Mouse (Mus musculus): Measurements from ENCODE around the gene Frs2. TPM values are rescaled to one million over a fixed set of nuclear protein-coding genes. Genes with fewer than 3 reads are reported as not detected.

Gene Frs2
- polyA plus RNA-seq, 2 experiments, result 8.8 to 9.2 TPM

DNA sequence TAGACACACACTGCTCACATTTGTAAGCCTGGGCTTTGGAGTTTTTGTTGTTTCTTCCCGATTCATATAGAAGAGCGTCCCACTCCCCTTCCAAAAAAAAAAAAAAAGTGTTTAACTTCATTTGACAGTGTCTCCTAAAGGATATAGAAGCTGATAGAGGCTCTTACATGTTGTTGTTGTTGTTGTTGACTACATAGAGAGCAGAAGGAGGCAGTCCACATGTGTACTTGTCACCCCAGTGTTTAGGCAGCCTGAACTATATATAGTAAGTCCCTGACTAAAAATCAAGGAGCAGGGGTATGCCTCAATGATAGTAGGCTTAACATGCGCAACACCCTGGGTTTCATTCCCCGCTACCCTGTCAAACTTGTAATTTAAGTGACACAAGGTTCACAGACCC lies 3.3 kb upstream of the Frs2 start:
- Histone ChIP-seq H3K4me2 (ENCODE audit: low read depth) (no peak overlapping the region), H3K4me1 (replicated peaks; ENCODE audit: control insufficient read depth in 2 of 2, insufficient read depth in 2 of 2, low read length in 1 of 2) (peaks cover 13 to 20% of the 10 kb centered on the region in 2 experiments), H3K27me3 (ENCODE audit: control insufficient read depth, insufficient read depth, low read length) (no peaks in the 10 kb centered on the region), H3K36me3 (replicated peaks; ENCODE audit: control insufficient read depth, insufficient read depth, low read depth) (no peaks in the 10 kb centered on the region), H3K27ac (no peak overlapping the region), H3K4me3 (ENCODE audit: insufficient read depth in 1 of 2, low read depth in 2 of 2, low read length in 2 of 2) (no peak overlapping the region), H3K9me3 (ENCODE audit: control insufficient read depth, low read length) (no peaks in the 10 kb centered on the region), H3K9ac (replicated peaks) (no peak overlapping the region)
- 75% methylated on average over 4 of the region's 4 CpGs for WGBS (ENCODE audit: insufficient replicate concordance)
- ATAC-seq (ENCODE audit: insufficient read depth) (no peak), DNase-seq (ENCODE audit: low read depth in 3 of 3, low spot score in 3 of 3) (no peak)
- no peak for TF ChIP-seq EP300 (IDR thresholded peaks at IDR 0.05; ENCODE audit: low read depth)
- TF ChIP-seq CTCF (IDR thresholded peaks at IDR 0.05; ENCODE audit: low read depth), result no peak

DNA sequence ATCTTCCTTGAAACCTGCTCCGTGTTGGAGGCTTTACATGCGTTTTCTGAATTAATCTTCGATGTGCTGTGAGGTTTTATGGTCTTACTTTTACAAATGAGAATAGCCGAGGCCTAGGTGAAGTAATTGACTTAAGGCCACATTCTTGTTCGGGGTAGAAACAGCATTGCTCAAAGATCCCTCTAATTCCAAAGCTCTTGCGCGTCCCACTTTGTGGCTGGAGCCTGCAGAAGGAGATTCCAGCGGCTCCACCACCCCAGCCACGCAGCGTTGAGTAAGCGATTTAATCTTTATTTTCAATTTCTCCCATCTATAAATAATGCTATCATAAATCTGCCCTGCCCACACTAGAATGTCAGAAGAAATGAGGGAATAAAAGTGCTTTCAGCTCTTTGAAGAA lies 2.9 kb upstream of the Frs2 start:
- H3K9ac ChIP-seq (replicated peaks), result no peak overlapping the region
- H3K36me3 ChIP-seq (replicated peaks; ENCODE audit: control insufficient read depth, insufficient read depth, low read depth), result no peaks in the 10 kb centered on the region
- H3K4me3 ChIP-seq (ENCODE audit: insufficient read depth in 1 of 2, low read depth in 2 of 2, low read length in 2 of 2), result no peak overlapping the region
- peaks cover 17 to 24% of the 10 kb centered on the region in 2 experiments for H3K4me1 ChIP-seq (replicated peaks; ENCODE audit: control insufficient read depth in 2 of 2, insufficient read depth in 2 of 2, low read length in 1 of 2)
- no peak for TF ChIP-seq CTCF (IDR thresholded peaks at IDR 0.05; ENCODE audit: low read depth)
- no peak for TF ChIP-seq EP300 (IDR thresholded peaks at IDR 0.05; ENCODE audit: low read depth)
- DNase-seq (ENCODE audit: low read depth in 3 of 3, low spot score in 3 of 3) (no peak), ATAC-seq (ENCODE audit: insufficient read depth) (no peak)
- no peaks in the 10 kb centered on the region for H3K27me3 ChIP-seq (ENCODE audit: control insufficient read depth, insufficient read depth, low read length)
- H3K4me2 ChIP-seq (ENCODE audit: low read depth), result peak overlapping the region; percentile 43
- 43% methylated on average over 11 of the region's 11 CpGs for WGBS (ENCODE audit: insufficient replicate concordance)
- H3K27ac ChIP-seq, result no peak overlapping the region
- H3K9me3 ChIP-seq (ENCODE audit: control insufficient read depth, low read length), result no peaks in the 10 kb centered on the region

DNA sequence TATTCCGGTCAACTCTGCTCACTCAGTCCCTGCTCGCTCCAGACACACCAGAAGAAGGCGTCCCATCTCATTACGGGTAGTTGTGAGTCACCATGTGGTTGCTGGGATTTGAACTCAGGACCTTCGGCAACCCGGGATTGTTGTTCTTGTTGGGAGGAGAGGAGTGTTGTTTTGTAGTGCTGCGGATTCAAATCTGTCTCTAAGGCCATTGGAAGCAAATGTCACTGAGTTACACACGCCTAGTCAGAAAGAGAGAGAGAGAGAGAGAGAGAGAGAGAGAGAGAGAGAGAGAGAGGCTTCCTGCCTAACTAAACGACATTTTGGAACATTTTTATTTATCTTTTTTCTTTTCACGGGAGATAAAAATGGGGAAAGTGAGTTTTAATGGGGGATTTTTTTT lies 2.4 kb upstream of the Frs2 start:
- 25% methylated on average over 10 of the region's 10 CpGs for WGBS (ENCODE audit: insufficient replicate concordance)
- H3K4me3 ChIP-seq (ENCODE audit: insufficient read depth in 1 of 2, low read depth in 2 of 2, low read length in 2 of 2), result peak overlapping the region; percentile 45 to 97
- no peak for DNase-seq (ENCODE audit: low read depth in 3 of 3, low spot score in 3 of 3)

DNA sequence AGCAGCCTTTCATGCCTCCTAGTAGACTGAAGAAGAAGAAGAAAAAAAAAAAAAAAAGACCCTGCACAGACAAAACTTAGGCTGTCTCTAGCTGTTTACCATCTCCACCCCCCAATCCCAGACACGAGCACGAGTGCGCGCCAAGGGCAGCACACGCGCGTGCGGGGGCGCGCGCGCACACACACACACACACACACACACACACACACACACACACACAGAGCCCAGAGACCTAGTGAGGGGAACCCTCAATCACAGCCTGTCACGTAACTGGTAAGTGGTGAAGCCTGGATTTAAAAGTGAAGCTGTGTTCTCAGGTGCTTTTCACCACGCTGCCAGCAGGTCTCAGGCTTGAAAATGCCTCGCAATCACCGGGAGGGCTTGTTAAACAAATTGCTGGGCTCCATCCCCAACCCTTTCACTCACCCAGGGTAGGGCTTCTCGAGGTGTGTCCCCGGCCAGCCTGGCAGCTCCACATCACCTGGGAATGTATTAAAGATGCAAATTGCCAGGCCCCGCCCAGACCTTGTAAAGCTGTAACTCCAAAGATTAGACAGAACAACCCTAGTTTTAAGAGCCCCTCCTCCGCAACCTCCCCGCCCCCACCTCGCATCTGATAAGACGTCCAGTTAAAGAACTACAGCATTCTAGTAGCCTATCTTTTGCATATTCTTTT lies 1.7 kb upstream of the Frs2 start:
- Histone ChIP-seq H3K9me3 (ENCODE audit: control insufficient read depth, low read length) (no peaks in the 10 kb centered on the region), H3K27me3 (ENCODE audit: control insufficient read depth, insufficient read depth, low read length) (no peaks in the 10 kb centered on the region), H3K4me3 (ENCODE audit: insufficient read depth in 1 of 2, low read depth in 2 of 2, low read length in 2 of 2) (peak overlapping the region; percentile 84 to 97), H3K27ac (peak overlapping the region; percentile 91), H3K9ac (replicated peaks) (peak overlapping the region; percentile 88), H3K36me3 (replicated peaks; ENCODE audit: control insufficient read depth, insufficient read depth, low read depth) (no peaks in the 10 kb centered on the region), H3K4me2 (ENCODE audit: low read depth) (peak overlapping the region; percentile 82), H3K4me1 (replicated peaks; ENCODE audit: control insufficient read depth in 2 of 2, insufficient read depth in 2 of 2, low read length in 1 of 2) (peaks cover 27 to 36% of the 10 kb centered on the region in 2 experiments)
- peak; percentile 63 for ATAC-seq (ENCODE audit: insufficient read depth)
- DNase-seq (ENCODE audit: low read depth in 3 of 3, low spot score in 3 of 3), result peak; percentile 78 to 88 (median 87)
- TF ChIP-seq EP300 (IDR thresholded peaks at IDR 0.05; ENCODE audit: low read depth) (peak; percentile 40), CTCF (IDR thresholded peaks at IDR 0.05; ENCODE audit: low read depth) (peak; percentile 31)
- 1% methylated on average over 23 of the region's 23 CpGs for WGBS (ENCODE audit: insufficient replicate concordance)

More for the DNA sequence above, 2.4 kb upstream of the Frs2 start:
- no peak for ATAC-seq (ENCODE audit: insufficient read depth)
- Histone ChIP-seq H3K9me3 (ENCODE audit: control insufficient read depth, low read length) (no peaks in the 10 kb centered on the region), H3K27ac (peak overlapping the region; percentile 91), H3K9ac (replicated peaks) (peak overlapping the region; percentile 88), H3K36me3 (replicated peaks; ENCODE audit: control insufficient read depth, insufficient read depth, low read depth) (no peaks in the 10 kb centered on the region), H3K4me1 (replicated peaks; ENCODE audit: control insufficient read depth in 2 of 2, insufficient read depth in 2 of 2, low read length in 1 of 2) (peaks cover 20 to 29% of the 10 kb centered on the region in 2 experiments), H3K4me2 (ENCODE audit: low read depth) (peak overlapping the region; percentile 82), H3K27me3 (ENCODE audit: control insufficient read depth, insufficient read depth, low read length) (no peaks in the 10 kb centered on the region)
- TF ChIP-seq EP300 (IDR thresholded peaks at IDR 0.05; ENCODE audit: low read depth), result no peak
- peak; percentile 27; the same call in 1 of the 2 replicates for TF ChIP-seq CTCF (IDR thresholded peaks at IDR 0.05; ENCODE audit: low read depth)

DNA sequence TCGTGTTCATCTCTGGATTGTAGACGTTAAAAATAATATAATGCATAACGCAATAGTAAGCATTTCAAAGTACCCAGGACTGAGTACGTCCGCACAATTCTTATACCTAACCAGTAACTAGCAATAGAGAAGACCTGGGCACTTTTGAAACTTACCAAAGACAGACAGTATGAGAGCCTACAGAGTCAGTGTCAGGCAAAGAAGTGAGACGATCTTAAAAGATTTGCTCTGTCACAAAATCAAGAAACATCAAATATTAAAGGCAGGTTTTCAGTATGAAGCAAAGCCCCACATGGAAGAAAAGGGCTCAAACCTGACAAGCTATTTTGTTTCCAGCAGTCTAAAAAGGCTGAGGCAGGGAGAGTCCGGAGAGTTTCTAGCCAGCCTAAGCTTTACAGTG lies 907 bp upstream of the Frs2 start:
- DNase-seq (ENCODE audit: low read depth in 3 of 3, low spot score in 3 of 3) (no peak), ATAC-seq (ENCODE audit: insufficient read depth) (no peak)
- peak overlapping the region; percentile 84 to 97 for H3K4me3 ChIP-seq (ENCODE audit: insufficient read depth in 1 of 2, low read depth in 2 of 2, low read length in 2 of 2)
- TF ChIP-seq CTCF (IDR thresholded peaks at IDR 0.05; ENCODE audit: low read depth) (no peak), EP300 (IDR thresholded peaks at IDR 0.05; ENCODE audit: low read depth) (no peak)
- peak overlapping the region; percentile 88 for H3K9ac ChIP-seq (replicated peaks)
- H3K27me3 ChIP-seq (ENCODE audit: control insufficient read depth, insufficient read depth, low read length), result no peaks in the 10 kb centered on the region
- H3K9me3 ChIP-seq (ENCODE audit: control insufficient read depth, low read length), result no peaks in the 10 kb centered on the region
- WGBS (ENCODE audit: insufficient replicate concordance), result 18% methylated on average over 7 of the region's 7 CpGs
- H3K4me2 ChIP-seq (ENCODE audit: low read depth), result peak overlapping the region; percentile 82
- peaks cover 35 to 43% of the 10 kb centered on the region in 2 experiments for H3K4me1 ChIP-seq (replicated peaks; ENCODE audit: control insufficient read depth in 2 of 2, insufficient read depth in 2 of 2, low read length in 1 of 2)
- no peaks in the 10 kb centered on the region for H3K36me3 ChIP-seq (replicated peaks; ENCODE audit: control insufficient read depth, insufficient read depth, low read depth)
- H3K27ac ChIP-seq, result peak overlapping the region; percentile 91
